Mouse (Mus musculus): Measurements from ENCODE around the gene Bcl11a.

DNA sequence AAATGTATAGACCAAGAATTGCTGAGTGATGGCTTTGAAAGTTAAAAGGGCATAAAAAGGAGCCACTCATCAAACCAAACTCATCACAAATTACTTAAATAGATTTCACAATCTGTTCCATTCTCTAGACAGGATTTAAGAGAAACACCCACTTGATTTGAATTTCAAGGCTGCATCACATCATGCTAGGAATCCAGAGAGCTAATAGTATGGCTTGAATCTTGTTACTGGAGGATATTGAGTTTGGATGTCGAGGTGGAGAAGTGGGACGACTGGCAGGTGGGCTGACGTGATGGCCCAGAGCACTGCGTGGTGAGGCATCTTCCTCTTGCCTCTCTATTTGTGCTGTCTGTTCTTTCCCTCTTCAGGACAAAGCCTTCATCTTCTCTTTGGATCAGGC, 99.6 kb downstream of the Bcl11a start:
- no peak for TF ChIP-seq CHD2 (IDR thresholded peaks at IDR 0.05; ENCODE audit: low read length)
- no peak for TF ChIP-seq HCFC1 (IDR thresholded peaks at IDR 0.05; ENCODE audit: low read depth, low read length)
- no peak for TF ChIP-seq CTCF (IDR thresholded peaks at IDR 0.05 in 2 of 3, conservative IDR thresholded peaks at IDR 0.05 in 1 of 3; ENCODE audit: control insufficient read depth in 1 of 3, insufficient read depth in 1 of 3, low read depth in 2 of 3, low read length in 3 of 3, poor library complexity in 1 of 3, severe bottlenecking in 1 of 3)
- TF ChIP-seq ZKSCAN1 (IDR thresholded peaks at IDR 0.05; ENCODE audit: low read depth, low read length): no peak
- no peak for TF ChIP-seq POLR2A (IDR thresholded peaks at IDR 0.05; ENCODE audit: control insufficient read depth in 1 of 2, insufficient read depth in 1 of 2, low read depth in 1 of 2, low read length in 2 of 2, poor library complexity in 1 of 2)
- TF ChIP-seq MAX (IDR thresholded peaks at IDR 0.05; ENCODE audit: low read length): no peak
- TF ChIP-seq UBTF (IDR thresholded peaks at IDR 0.05; ENCODE audit: borderline replicate concordance, insufficient read depth, low read depth, low read length): no peak
- TF ChIP-seq MYC (IDR thresholded peaks at IDR 0.05; ENCODE audit: low read depth, low read length): no peak
- TF ChIP-seq E2F4 (IDR thresholded peaks at IDR 0.05; ENCODE audit: borderline replicate concordance, low read depth, low read length): no peak
- TF ChIP-seq ZNF384 (IDR thresholded peaks at IDR 0.05; ENCODE audit: low read depth, low read length): no peak
- TF ChIP-seq TAL1 (IDR thresholded peaks at IDR 0.05; ENCODE audit: low read length): no peak
- no peak for TF ChIP-seq ZMIZ1 (IDR thresholded peaks at IDR 0.05; ENCODE audit: low read depth, low read length)
- TF ChIP-seq TCF12 (IDR thresholded peaks at IDR 0.05; ENCODE audit: low read depth, low read length): no peak

Data from MEL (cell line).